Mouse (Mus musculus): ENCODE measurements around the gene Elmo1.

The Elmo1 gene

DNA sequence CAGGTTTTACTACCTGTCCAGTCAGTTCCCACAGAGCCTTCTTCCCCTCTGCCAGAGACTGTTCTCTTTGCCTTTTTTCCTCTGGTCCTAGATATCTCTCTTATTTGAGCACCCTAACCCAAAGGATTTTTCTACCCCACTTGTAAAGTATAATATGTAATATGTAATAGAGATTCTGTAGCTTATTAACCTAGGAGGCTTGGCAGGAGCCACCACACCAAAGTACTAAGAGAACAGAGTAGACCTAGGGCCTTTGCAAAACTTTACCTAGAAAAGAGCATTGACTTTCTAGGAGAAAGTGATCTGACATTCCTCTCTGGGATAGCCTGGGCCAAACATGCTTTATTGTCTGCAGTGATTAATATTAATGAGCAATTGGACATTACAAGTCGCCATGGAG, 433.3 kb downstream of the Elmo1 start:
- DNase-seq (ENCODE audit: low read depth, low spot score) = no peak

DNA sequence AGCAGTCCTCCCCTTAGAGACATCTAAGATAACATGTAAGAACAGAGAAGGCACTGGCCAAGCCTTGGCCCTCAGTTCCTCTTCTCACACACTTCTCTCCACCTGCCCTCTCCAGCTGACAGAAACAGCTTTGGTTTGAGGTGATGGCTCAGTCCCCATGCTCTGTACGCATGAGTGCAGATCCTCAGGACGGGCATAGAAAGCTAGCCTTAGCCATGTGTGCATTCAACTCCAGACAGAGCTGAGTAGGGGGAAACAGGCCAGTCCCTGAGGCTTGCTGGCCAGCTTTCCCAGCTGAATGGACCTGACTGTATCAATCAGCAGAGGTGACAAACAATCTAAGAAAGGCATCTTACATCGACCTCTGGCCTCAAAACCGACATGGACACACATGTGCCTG, 435.4 kb downstream of the Elmo1 start:
- DNase-seq (ENCODE audit: low read depth, low spot score) = no peak

DNA sequence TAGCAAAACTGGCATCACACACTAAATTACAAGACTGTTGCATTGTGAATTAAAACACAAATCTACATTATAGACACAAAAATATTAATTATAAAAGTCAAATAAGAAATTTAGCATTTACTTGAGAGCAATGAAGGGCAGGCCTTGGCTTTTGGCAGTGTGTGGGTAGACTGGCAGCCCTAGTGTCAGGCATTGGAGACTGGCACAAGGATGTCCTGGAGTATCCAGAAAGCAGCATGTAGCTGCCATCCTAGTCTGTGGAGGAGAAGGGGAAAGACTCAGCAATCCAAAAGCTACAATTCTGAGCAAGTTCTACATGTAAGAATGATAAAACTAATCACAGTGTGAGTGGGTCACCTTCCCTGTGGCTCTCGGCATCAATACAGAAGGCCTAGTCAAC, 446.7 kb downstream of the Elmo1 start:
- DNase-seq (ENCODE audit: low read depth, low spot score) = no peak

DNA sequence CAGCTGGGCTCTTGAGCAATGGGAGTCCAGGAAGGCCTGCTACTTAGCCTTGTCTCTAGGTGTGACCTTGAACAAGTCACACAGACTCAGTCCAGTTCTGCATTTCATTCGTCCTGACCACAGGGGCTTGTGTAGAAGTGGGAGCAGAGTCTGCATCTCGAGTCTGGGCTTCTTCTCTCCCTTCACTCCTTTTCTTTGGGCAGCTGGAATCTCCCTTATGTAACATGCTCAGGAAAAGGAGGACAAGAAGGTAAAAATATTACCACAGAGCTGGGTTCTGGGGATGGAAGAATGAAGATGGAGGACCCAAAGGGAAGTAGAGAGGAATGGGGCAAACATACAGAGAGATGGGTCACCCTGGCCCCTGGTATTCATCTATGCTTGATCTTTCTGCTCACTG, 447.1 kb downstream of the Elmo1 start:
- no peak for DNase-seq (ENCODE audit: low read depth, low spot score)

DNA sequence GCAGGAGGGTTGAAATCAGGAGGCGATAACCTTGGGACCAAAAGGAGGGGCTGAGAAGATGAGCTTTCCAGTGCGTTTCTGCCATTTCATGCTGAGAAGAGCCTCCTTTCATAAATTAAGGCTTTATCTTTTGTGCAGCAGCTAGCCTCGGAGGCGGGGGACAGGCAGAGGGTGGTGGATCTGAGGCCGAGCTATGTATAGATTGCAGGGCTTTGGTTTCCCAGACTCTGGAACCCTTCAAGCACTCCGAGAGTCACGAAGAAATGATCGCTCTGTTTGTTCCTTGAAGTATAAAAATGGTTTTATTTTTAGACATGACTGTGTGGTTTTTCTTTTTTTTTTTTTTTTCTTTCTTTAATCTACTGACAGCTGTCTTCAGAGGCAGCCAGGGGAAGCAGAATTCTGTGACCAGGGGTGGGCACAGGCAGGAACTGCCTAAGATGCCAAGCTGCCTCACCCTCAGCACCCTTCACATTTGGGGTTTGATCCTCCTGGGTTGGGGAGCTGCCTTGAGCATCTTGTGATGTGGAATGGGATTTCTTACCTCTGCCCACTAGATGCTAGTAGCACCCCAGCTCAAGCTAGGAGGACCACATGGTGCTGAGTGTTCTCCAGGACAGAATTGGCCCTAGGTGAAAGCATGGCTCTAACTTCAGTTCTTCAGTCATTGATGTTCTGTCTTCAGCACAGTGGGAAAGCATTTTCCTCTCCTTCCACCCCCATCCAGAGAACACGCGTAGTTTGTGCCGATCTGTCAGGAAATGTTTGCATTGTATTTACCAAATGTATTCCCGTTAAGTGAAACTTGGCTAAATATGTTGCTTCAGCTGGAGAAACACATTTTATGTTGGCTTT, 448.0 kb downstream of the Elmo1 start:
- no peak for DNase-seq (ENCODE audit: low read depth, low spot score)

DNA sequence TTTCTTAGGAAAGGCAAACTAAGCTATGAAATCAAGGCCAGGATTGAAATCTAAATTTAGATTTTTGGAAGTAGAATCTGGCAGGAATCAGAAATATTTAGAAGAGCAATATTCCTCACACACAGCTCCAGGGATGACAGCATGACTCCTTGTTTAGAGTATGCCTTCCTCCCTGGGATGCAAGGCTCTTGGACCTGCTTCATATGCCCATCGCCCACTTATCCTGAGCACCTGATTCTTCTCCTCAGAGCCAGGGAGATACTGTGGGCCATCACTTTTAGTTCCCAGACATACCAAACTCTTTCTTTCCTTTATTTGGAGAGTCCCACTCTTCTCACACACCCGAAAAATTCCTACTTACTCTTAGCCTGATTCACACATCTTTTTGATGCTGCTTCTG, 449.2 kb downstream of the Elmo1 start:
- no peak for DNase-seq (ENCODE audit: low read depth, low spot score)

DNA sequence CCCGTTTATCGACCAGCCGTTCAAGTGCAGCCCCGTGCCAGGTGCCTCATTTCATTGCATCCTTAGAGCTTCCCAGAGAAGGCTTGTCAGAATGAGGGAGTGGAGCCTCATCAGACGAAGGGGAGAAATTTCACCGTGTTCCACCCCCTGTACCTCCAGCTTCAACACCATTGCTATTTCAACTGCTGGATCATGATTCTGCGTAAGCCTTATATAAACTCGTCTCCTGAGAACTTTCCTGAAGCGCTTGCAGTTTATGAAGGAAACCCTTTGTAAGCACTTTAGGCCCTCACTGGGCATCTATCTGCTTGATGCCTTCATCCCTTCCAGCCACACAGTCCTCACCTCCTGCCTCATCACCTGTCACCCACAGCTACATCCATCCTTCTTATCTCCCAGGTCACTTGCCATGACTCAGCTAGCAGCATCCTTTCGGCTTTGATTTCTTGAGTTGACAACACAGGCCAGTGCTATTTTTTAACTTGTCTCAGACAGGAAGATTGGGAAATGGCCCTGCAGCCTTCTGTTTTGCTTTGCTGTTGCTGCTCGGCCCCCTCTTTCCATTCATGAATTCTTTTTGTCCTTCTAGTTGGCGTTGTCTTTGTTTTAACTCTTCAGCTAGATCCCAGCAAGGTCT, 456.3 kb downstream of the Elmo1 start:
- no peak for DNase-seq (ENCODE audit: low read depth, low spot score)

DNA sequence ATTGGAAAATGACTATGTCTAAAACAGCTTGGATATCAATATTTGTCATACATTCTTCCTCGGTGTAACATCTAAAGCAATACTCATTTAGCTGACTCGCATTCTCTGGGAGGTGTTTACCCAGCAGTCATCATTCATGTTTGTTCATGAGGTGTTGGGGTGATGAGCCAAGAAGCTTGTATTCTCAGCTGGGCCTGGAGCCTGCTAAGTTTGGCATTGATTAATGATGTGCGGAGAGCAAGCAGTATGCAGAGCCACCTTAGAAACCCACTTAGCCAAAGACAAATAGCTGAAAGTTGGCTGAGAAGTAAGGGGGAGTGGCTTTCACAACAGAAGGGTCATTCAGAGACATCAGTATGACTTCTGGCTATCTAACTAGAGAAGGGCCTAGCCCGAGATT, 459.6 kb downstream of the Elmo1 start:
- DNase-seq (ENCODE audit: low read depth, low spot score) = no peak

DNA sequence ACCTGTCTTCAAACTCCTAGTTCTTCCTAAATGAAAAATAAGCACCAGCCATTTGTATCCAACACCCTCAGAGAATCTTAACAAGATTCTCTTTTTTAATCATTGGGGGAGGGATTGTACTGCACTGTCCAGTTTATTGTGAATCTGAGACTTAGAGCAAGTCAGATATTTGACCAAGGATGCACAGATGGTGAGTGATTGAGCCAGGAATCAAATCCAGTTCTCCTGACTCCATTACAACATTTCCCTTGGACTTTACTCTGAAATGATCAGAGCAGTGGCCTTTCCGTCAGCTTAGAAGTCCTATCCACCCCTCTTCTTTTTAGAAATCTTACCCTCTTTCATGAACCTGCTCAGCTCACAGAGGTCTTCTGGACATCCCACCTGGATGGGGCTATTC, 461.2 kb downstream of the Elmo1 start:
- no peak for DNase-seq (ENCODE audit: low read depth, low spot score)

DNA sequence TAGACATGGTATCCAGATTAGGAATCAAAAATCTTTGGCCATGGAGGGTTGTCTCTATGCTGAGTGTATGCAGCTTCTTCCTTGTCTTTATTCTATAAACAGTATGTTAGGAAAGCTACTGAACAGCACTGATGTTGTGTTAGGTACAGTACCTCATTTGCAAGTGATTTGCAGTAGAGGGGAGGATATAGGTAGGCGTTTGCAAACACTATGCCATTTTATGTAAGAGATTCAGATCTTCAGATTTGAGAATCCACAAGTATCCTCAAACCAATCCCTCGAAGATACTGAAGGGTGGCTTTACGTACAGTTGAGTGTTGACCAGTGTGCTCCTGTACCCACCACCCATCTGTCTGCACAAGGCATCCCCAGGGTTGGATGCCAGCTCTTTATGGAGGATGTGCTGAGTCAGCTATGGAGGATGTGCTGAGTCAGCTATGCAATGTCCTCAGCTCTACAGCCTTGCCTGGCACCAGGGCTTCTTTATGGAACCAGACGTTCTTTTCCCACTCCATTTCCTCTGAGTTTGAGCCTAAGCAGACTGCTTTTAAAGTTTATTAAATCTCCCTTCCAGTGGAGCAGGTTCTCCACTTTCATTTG, 465.6 kb downstream of the Elmo1 start:
- DNase-seq (ENCODE audit: low read depth, low spot score) = no peak

DNA sequence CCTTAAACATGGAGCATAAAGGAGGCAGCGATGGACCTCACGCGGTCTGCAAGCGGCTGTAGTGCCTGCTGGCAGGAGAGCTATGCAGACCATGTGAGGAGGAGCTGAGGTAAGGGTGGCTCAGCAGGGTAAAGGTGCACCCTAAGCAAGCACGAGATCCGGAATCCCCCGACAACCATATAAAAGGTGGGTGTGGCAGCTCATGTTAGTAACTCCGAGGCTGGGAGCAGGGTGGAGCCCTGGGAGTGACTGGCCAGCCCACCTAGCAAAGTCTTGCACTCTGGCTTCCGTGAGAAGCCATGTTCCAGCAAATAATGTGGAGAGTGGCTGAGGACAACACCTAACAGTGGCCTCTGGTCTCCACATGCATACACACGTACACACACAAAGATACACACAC, 466.3 kb downstream of the Elmo1 start:
- DNase-seq (ENCODE audit: low read depth, low spot score) = no peak

DNA sequence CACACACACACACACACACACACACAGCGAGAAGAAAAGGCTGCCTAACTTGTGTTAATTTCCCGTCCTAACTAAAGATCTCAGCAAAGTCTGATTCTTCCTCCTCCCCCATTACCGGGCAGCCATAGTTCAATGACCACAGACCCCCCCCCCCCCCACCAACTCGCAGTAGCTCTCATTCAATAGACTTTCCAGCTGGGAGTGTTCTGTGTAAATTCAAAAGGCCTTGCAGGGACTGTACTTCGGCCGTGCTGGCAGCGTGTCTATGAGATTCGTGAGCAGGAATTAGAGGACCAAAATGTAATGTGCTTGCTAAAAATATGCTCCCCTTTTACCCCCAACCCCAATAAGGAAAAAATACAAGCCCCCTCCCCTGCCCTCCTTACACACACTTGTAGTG, 466.8 kb downstream of the Elmo1 start:
- no peak for DNase-seq (ENCODE audit: low read depth, low spot score)

DNA sequence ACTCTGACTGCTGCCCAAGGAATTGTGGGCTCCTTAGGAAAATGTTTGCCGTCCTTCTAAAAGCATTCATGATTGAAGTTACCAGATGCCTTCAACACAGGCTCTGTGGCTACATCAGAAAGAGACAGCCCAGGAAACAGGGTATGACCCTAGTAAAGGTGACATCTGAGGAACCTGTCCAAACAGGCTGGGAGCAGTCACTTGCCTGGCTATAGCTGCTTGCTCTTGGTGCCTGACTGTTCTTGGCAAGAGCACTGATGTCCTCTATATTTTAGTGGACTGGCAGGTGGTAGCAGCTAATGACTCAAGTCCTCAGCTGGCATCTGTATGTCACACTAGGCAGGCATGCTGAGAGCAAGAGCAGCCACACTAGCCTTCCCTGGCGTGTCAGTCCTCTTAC, 468.0 kb downstream of the Elmo1 start:
- no peak for DNase-seq (ENCODE audit: low read depth, low spot score)

DNA sequence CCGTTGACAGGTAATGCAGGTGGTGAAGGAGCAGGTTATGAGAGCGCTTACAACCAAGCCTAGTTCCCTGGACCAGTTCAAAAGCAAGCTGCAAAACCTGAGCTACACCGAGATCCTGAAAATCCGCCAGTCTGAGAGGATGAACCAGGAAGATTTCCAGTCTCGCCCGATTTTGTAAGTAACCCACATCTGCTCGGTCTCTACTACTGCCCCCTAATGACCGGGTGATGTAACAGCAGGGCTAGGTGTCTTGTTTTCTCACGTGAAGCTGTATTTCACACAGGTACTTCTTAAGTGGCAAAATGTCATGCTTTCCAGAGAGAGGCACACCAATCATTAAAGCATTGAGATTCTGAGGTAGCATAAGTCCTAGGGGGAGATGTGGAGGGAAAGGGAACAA, 474.0 kb downstream of the Elmo1 start:
- DNase-seq (ENCODE audit: low read depth, low spot score) = peak; percentile 51

DNA sequence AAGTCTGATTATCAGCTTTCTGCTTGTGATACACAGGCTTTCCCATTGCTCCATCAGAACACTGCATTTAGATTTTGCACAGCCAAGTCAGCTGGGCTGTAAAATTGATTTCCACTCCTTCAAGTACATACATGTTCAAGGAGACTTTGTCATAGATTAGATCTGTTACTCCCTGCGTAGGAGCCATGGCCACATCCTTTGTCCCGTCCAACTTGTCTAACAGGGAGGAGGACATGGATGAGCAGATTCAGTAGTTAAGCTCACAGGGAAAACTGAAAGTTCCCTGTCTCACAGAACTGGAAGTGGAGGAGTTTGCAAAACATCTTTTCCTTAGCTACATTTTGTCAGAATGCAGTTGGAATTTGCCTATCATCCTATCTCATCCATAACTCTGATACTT, 484.8 kb downstream of the Elmo1 start:
- DNase-seq (ENCODE audit: low read depth, low spot score) = no peak

DNA sequence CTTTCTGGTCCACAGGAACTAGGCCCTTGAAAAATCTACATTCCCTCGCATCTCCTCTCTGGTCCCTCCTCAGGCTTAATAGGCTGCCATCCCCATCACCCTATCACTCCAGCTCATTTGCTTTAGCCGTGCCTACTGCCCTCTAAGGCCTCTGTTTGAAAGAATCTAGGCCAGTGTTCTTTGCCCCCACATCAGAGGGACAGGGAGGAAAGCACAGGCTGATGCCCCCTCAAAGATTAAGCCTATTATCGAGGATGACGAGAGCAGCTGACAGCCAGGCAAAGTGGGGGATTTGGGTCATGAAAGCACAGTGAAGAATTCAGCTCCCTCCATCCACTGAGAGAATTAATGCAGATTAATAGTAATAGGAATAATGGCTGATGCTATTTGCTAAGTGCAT, 495.5 kb downstream of the Elmo1 start:
- DNase-seq (ENCODE audit: low read depth, low spot score) = no peak

DNA sequence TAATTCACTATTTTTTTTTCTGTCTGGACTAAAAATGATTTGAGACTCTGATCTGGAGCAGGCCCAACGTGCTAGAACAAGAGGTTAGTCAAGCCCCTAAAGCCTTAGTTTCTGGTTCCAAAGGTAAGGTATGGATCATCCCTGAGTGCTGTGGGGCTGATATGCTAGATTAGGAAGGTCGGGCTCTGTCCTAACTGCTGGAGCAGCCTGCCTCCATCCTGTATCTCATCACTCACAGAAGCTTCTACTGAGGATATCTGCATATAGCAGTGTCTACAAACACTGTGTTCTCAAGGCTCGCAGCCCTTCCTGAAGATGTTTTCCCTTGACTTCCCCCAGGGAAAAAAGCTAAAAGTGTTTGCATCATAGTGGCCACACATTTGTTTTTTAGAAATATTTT, 496.1 kb downstream of the Elmo1 start:
- DNase-seq (ENCODE audit: low read depth, low spot score) = no peak

DNA sequence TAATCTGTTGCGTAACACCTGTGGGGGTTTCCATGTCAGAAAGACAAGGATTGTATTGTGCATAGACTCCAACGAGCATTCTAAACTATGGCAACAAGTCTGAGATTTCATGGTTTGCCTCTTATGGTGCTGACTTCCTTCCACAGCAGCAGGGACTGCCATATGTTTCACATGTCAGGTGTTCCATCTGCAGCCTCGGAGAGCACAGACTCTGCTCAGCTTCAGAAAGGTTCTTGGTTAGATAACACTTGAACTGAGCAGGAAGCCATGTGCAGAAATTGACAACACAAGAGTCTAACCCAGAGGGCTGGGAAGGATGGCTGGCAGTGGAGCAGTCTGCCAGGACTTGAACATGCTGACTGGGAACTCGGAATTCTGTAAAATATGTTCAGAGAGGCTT, 500.6 kb downstream of the Elmo1 start:
- no peak for DNase-seq (ENCODE audit: low read depth, low spot score)

DNA sequence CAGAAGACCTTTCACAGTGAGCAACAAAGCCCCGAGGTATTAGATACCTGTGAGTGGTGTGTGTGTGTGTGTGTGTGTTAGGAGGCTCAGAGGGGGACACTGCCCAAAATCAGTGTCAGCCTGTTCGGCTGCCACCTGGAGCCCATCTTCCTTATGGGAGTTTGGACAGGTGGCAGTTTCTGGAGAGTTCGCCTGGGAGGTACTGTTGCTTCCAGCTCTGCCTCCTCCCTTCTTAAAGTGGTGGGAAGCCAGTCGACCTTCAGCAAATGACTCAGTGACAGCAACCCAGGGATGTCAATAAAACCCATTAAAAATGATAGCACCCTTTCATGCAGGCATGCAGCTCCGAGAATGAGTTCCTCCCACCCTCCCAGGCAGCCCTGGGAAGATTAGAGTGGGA, 506.9 kb downstream of the Elmo1 start:
- DNase-seq (ENCODE audit: low read depth, low spot score) = no peak

DNA sequence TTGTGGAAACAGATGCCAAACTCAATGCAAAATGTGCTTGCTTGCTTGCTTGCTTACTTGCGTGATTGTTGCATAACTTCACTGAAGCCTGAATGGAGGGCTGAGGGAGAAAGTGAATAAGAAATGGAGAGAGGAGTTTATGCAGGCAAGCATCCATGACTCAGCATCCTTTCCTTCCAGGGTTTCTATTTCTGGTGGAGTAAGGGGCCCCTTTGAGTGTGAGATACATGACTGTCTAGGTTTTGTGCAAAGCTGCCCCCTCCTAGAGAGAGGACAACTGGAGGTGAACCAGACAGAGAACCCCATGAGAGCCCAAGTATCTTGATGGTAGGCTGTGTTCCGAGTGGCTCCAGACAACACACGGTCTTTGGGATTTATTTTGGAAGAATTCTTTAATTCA, 508.2 kb downstream of the Elmo1 start:
- no peak for DNase-seq (ENCODE audit: low read depth, low spot score)

DNA sequence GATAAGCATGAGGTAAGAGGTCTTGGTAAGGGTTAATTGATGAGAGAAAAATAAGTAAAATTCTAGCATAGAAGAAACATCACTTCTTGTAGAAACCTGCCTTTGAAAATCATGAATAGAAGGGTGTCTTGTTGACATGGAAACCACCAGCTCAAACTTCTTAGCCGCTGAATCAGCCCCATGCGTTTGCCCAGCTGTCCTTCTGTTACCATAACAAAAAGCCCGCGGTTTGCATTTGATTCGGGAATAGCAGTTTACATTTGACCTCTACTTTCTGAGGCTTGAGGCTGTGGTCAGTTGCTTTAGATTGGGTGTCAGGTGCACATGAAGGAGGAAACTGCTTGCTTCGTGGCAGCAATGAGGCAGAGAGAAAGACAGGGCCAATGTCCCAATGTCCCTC, 509.9 kb downstream of the Elmo1 start:
- no peak for DNase-seq (ENCODE audit: low read depth, low spot score)

DNA sequence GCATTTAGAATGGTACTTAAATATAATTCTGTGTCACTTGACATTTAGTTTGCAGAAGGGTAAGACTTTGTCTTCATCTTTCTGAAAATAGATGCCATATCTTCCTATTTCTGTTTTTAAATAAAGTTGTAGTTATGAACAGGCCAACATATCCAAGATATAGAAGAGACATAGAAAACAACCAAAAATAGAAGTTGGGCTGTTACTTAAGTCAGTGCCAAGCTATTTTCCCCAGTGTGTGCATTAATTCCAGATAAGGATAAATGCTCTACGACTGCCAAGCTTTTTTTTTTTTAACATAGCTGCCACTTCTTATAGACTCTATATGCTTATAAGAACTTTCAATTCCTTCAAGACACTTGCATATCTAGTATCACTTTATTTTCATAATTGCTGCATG, 511.0 kb downstream of the Elmo1 start:
- DNase-seq (ENCODE audit: low read depth, low spot score) = no peak

DNA sequence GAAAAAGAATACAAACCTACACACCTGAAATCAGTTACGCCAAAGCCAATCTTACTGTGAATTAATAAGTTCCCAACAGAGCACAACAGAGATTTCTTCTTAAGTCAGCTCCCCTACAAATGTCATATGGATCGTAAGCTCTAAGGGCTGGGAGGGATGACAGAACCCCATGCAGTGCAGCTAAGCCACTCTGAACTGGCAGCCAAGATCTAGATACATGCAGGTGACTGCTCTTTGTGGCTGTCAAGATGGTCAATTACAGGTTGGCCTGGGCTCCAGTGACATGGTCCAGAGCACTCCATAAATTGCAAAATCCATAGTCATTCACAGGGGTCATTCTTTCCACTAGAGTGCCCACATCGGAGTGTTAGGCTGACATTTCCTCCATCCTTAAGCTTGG, 516.5 kb downstream of the Elmo1 start:
- DNase-seq (ENCODE audit: low read depth, low spot score) = no peak
